Mouse (Mus musculus) myocyte (in vitro differentiated cells): Measurements from ENCODE around the gene Urb1. TPM values are rescaled to one million over a fixed set of nuclear protein-coding genes. Genes with fewer than 3 reads are reported as not detected.

Experiments used
- H3K27me3 ChIP-seq: one replicate; pipeline ENCODE4 v1.6.1; 2011; ENCODE audit not compliant: control insufficient read depth, insufficient read depth, insufficient read length
- H3K36me3 ChIP-seq: one replicate; pipeline ENCODE4 v1.6.1; 2011; ENCODE audit not compliant: control insufficient read depth, insufficient read depth
- H3K4me2 ChIP-seq: one replicate; pipeline ENCODE4 v1.6.1; 2011; ENCODE audit warnings: low read depth, control low read depth
- H3K4me3 ChIP-seq: one replicate; pipeline ENCODE4 v1.5.1; 2011; ENCODE audit warnings: mild to moderate bottlenecking, control low read depth, moderate library complexity
- H3K79me2 ChIP-seq: one replicate; pipeline ENCODE4 v1.6.1; 2011; ENCODE audit not compliant: control insufficient read depth, insufficient read depth
- H3ac ChIP-seq: one replicate; pipeline ENCODE4 v1.6.1; 2011; ENCODE audit not compliant: control insufficient read depth, insufficient read length
- CEBPB ChIP-seq: IDR thresholded peaks from 2 replicates; pipeline ENCODE4 v1.6.1; 2011; ENCODE audit warnings: mild to moderate bottlenecking, moderate library complexity; ENCODE audit not compliant: poor library complexity, insufficient read depth, severe bottlenecking
- E2F4 ChIP-seq: IDR thresholded peaks from one replicate; pipeline ENCODE4 v1.6.1; 2011; ENCODE audit warnings: mild to moderate bottlenecking, control low read depth, moderate library complexity; ENCODE audit not compliant: insufficient read depth
- MAX ChIP-seq: IDR thresholded peaks from one replicate; pipeline ENCODE4 v1.6.1; 2011; ENCODE audit warnings: low read depth, mild to moderate bottlenecking, control low read depth
- MYOD1 ChIP-seq, 3 experiments: IDR thresholded peaks; one replicate each; pipeline ENCODE4 v1.6.1; 2011; ENCODE audit warnings: control low read depth in 2 of 3, low read depth in 2 of 3, mild to moderate bottlenecking in 2 of 3, moderate library complexity in 1 of 3; ENCODE audit not compliant: insufficient read length in 2 of 3, control insufficient read depth in 1 of 3
- MYOG ChIP-seq, 3 experiments: IDR thresholded peaks; one replicate each; pipeline ENCODE4 v1.6.1; 2011; ENCODE audit warnings: control low read depth in 2 of 3, low read depth in 2 of 3, mild to moderate bottlenecking in 2 of 3; ENCODE audit not compliant: insufficient read length in 2 of 3, control insufficient read depth in 1 of 3, insufficient read depth in 1 of 3
- POLR2A ChIP-seq: IDR thresholded peaks from one replicate; pipeline ENCODE4 v1.6.1; 2011; ENCODE audit warnings: low read depth, mild to moderate bottlenecking, control low read depth, moderate library complexity; ENCODE audit not compliant: insufficient read length
- POLR2AphosphoS2 ChIP-seq: IDR thresholded peaks from one replicate; pipeline ENCODE4 v1.6.1; 2011; ENCODE audit warnings: low read depth, control low read depth; ENCODE audit not compliant: insufficient read length
- REST ChIP-seq: IDR thresholded peaks from one replicate; pipeline ENCODE4 v1.6.1; 2011; ENCODE audit warnings: mild to moderate bottlenecking, control low read depth, moderate library complexity; ENCODE audit not compliant: insufficient read depth, insufficient read length
- SRF ChIP-seq: IDR thresholded peaks from one replicate; pipeline ENCODE4 v1.6.1; 2011; ENCODE audit warnings: low read depth; ENCODE audit not compliant: control insufficient read depth, insufficient read length
- TCF12 ChIP-seq: IDR thresholded peaks from one replicate; pipeline ENCODE4 v1.6.1; 2011; ENCODE audit warnings: mild to moderate bottlenecking, control low read depth; ENCODE audit not compliant: poor library complexity, insufficient read depth, severe bottlenecking
- TCF3 ChIP-seq: IDR thresholded peaks from one replicate; pipeline ENCODE4 v1.6.1; 2011; ENCODE audit warnings: low read depth, control low read depth; ENCODE audit not compliant: insufficient read length
- USF1 ChIP-seq: IDR thresholded peaks from one replicate; pipeline ENCODE4 v1.6.1; 2011; ENCODE audit warnings: low read depth, mild to moderate bottlenecking, control low read depth, moderate library complexity
- polyA plus RNA-seq: library from polyadenylated mRNA; unstranded; fragments of >200 nt; fragmentation: generic; extraction: Trizol; gene quantifications from one replicate; pipeline ENCODE4 v1.2.1, GENCODE M21; 2012; ENCODE audit warnings: missing spikeins

Urb1 gene
- polyA plus RNA-seq, 1 experiment, result 4.5 TPM

DNA sequence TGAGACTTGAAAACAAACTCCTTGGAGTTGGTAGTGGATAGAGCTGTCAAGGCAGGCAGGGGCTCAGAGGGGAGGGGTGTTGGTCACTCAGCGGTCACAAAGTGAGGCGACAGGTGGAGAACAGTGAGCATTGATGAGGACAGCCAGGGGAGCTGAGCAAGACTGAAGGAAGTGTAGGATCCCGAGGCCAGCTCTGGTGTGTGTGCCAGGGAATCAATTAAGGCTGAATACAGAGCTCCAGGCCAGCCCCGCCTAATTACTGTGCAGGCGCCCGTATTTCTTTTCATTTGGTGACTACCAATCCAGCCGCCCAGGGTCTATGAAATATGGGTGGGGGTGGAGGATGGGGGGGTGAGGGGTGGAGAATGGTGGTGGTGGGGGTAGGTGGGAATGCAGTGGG, 40.7 kb upstream of the Urb1 start:
- no peak overlapping the region for H3K4me2 ChIP-seq
- no peak overlapping the region for H3ac ChIP-seq
- no peak overlapping the region for H3K4me3 ChIP-seq
- H3K79me2 ChIP-seq, result peaks cover 7% of the 10 kb centered on the region
- TF ChIP-seq MYOD1 (IDR thresholded peaks at IDR 0.05; ENCODE audit: control insufficient read depth in 1 of 3, insufficient read length in 2 of 3, low read depth in 2 of 3) (no peak), MAX (no peak), POLR2AphosphoS2 (no peak), REST (no peak), USF1 (no peak), MYOG (IDR thresholded peaks at IDR 0.05; ENCODE audit: control insufficient read depth in 1 of 3, insufficient read depth in 1 of 3, insufficient read length in 2 of 3, low read depth in 2 of 3) (no peak), TCF12 (no peak), POLR2A (no peak), SRF (no peak), E2F4 (no peak), CEBPB (no peak)
- H3K27me3 ChIP-seq, result no peaks in the 10 kb centered on the region
- no peaks in the 10 kb centered on the region for H3K36me3 ChIP-seq

DNA sequence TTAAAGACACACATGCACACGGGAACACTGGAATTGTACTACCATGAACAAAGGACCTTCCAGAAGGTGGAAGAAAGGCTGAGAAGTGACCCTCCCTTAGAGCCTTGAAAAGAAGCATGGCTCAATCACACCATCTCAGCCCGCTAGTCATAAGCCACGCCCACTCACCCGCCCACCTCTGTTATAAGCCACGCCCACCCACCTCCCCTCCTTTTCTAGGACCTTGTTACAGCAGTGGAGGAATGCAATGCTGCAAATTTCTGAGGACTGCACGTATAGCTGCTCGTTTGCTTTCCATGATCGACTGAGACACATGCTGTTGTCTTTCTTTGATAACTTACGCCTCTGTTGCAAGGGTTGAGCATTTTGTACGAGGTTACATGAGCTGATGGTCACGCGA, 39.0 kb upstream of the Urb1 start:
- no peak for TF ChIP-seq TCF12
- TF ChIP-seq TCF3, result no peak
- no peak for TF ChIP-seq CEBPB

DNA sequence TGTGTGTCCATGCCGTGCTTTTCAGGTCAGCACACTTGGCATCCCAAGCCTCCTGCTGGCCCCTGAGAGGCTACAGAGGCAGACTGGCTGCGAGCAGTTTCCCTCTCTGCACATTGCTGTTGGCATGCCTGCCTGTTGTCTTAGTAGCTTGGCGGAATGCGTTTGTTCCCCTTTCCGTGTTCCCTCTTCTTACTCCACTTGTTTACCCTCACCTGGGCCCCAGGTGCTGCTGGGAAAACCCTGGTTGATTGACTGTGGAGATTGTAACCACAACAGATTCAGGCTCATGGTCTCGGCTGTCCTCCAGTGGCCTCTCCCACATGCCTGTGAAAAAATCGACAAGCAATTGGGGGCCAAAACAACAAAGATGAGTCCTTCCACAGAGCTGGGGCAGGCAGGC, 38.5 kb upstream of the Urb1 start:
- Histone ChIP-seq H3K27me3 (no peaks in the 10 kb centered on the region), H3K79me2 (peaks cover 7% of the 10 kb centered on the region), H3ac (no peak overlapping the region), H3K4me3 (no peak overlapping the region), H3K36me3 (no peaks in the 10 kb centered on the region), H3K4me2 (no peak overlapping the region)
- no peak for TF ChIP-seq TCF3

More for the DNA sequence above, 39.0 kb upstream of the Urb1 start:
- no peak overlapping the region for H3K4me2 ChIP-seq
- no peak overlapping the region for H3ac ChIP-seq
- no peaks in the 10 kb centered on the region for H3K36me3 ChIP-seq
- no peaks in the 10 kb centered on the region for H3K27me3 ChIP-seq
- H3K79me2 ChIP-seq, result peaks cover 7% of the 10 kb centered on the region
- no peak overlapping the region for H3K4me3 ChIP-seq

DNA sequence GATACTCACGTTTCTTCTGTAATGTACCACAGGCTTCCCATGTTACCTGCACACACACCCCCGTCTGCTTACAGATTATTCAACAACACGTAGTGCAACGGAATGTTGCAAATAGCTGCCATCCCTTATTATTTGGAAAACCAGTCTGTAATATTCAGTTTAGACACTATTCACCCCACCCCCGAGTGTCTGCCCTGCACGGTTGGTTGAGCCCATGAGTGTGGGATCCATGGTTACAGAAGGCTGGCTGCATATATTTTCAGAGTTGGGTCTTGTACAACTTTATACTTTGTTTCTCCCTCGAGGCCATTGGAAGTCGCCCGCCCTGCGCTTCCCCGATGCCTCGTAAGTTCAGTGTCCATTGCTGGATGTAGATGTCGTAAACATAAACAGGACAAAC, 35.4 kb upstream of the Urb1 start:
- Histone ChIP-seq H3K4me3 (no peak overlapping the region), H3ac (no peak overlapping the region), H3K4me2 (peak overlapping the region; percentile 53), H3K27me3 (no peaks in the 10 kb centered on the region), H3K36me3 (no peaks in the 10 kb centered on the region), H3K79me2 (peaks cover 7% of the 10 kb centered on the region)
- no peak for TF ChIP-seq TCF3
- no peak for TF ChIP-seq REST
- TF ChIP-seq MAX, result no peak
- no peak for TF ChIP-seq SRF
- no peak for TF ChIP-seq POLR2AphosphoS2
- no peak for TF ChIP-seq E2F4
- no peak for TF ChIP-seq TCF12
- TF ChIP-seq MYOG (IDR thresholded peaks at IDR 0.05; ENCODE audit: control insufficient read depth in 1 of 3, insufficient read depth in 1 of 3, insufficient read length in 2 of 3, low read depth in 2 of 3), result no peak
- TF ChIP-seq POLR2A, result no peak
- no peak for TF ChIP-seq MYOD1 (IDR thresholded peaks at IDR 0.05; ENCODE audit: control insufficient read depth in 1 of 3, insufficient read length in 2 of 3, low read depth in 2 of 3)
- TF ChIP-seq USF1, result no peak
- no peak for TF ChIP-seq CEBPB

DNA sequence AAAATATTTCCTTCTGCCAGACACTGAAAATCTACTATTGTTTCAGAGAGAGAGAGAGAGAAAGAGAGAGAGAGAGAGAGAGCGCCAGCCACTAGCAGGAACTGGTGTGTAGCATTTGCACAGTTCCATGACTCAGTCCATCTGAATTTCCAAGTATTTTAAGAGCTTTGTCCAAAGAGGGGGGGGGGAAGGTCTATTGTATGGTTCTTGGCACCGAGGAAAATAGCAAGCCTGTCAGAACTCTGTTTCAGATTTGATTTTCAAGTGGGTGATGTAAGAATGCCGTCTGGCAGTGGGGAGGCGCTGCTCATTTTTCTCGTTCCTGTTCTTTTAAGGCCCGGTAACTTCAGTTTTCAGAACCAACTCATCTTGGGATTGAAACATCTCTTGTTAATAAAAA, 34.8 kb upstream of the Urb1 start:
- Histone ChIP-seq H3ac (no peak overlapping the region), H3K4me2 (peak overlapping the region; percentile 53), H3K79me2 (peaks cover 7% of the 10 kb centered on the region), H3K36me3 (no peaks in the 10 kb centered on the region), H3K27me3 (no peaks in the 10 kb centered on the region), H3K4me3 (no peak overlapping the region)
- TF ChIP-seq POLR2A (no peak), TCF12 (no peak), MYOD1 (IDR thresholded peaks at IDR 0.05; ENCODE audit: control insufficient read depth in 1 of 3, insufficient read length in 2 of 3, low read depth in 2 of 3) (no peak), CEBPB (no peak), E2F4 (no peak)

DNA sequence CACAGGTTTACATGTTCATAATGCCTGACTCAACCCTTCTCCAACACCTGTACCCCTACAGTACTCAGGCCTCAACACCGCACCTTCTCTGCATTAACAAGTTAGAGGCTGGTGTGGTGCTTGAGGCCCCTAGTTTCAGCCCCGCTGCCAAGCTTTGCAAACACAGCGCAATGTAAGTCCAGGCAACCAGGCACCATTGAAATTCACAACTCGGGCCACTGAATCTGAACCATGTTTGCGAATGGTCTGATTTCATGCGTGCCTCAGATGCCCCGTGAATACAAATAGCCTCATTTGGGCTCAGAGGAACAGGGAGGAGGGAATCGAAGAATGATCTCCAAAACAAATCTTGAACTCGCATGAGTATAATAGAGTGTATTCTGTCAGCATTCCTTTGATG, 32.0 kb upstream of the Urb1 start:
- no peak overlapping the region for H3ac ChIP-seq
- H3K36me3 ChIP-seq, result no peaks in the 10 kb centered on the region
- no peak overlapping the region for H3K4me3 ChIP-seq
- H3K27me3 ChIP-seq, result no peaks in the 10 kb centered on the region
- H3K4me2 ChIP-seq, result no peak overlapping the region
- TF ChIP-seq SRF (no peak), MAX (no peak), POLR2AphosphoS2 (no peak), TCF12 (no peak), REST (no peak), CEBPB (no peak), E2F4 (no peak), TCF3 (no peak), MYOD1 (IDR thresholded peaks at IDR 0.05; ENCODE audit: control insufficient read depth in 1 of 3, insufficient read length in 2 of 3, low read depth in 2 of 3) (no peak)
- H3K79me2 ChIP-seq, result peaks cover 7% of the 10 kb centered on the region
